Mouse (Mus musculus) gastrocnemius, postnatal 4 days (tissue): ENCODE data around the gene Sorbs2. TPM values are rescaled to one million over a fixed set of nuclear protein-coding genes. Genes with fewer than 3 reads are reported as not detected.

Experiments used
- DNase-seq, 2 experiments: peaks; one replicate each; pipeline ENCODE4 v3.0.0; 2021 to 2022; ENCODE audit warnings: low spot score in 2 of 2, mixed read lengths in 2 of 2
- long read RNA-seq, 2 experiments: library from polyadenylated mRNA; stranded (forward); transcript quantifications; one replicate each; pipeline ENCODE4 v2.0.0; 2021
- total RNA-seq, 2 experiments: library from RNA; stranded (reverse); gene quantifications; 2 replicates each; pipeline ENCODE4 v1.2.3; 2021

Sorbs2 gene
- 10 to 100 TPM; 40.0 to 48.1 TPM for total RNA-seq
- long read RNA-seq, experiment 1, partial matches to known transcripts: 0 of 8 reads
- long read RNA-seq, experiment 1, other reads (novel, unspliced or antisense): 8 of 8 reads
- long read RNA-seq, experiment 2, partial matches to known transcripts: 1 of 17 reads
- long read RNA-seq, experiment 2, other reads (novel, unspliced or antisense): 16 of 17 reads

GRCm38 (mm10) chr8:45507634-45508321 lies at the start of gene Sorbs2:
TSS of gene Sorbs2 (plus strand) at chr8:45507788.
- no peak for DNase-seq

DNA sequence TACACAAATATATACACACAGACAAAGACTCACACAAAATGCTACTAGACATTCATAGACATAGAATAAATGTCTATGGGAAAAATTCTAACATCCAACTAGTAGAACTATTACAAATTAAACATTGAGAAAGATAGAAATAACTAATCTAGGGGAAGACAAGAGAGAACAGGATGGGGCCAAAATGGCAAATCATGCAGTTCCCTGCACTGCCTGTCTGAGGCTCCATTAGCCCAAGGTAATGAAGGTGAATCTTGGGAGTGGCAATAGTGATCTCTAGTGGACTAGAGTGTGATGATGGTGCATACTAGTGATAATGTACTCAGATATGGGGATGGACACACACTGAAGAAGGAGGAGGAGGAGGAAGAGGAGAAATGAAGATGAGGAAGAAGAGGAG lies 49.7 kb upstream of the Sorbs2 start:
- DNase-seq: no peak

- DNase-seq: no peak
These were observed 38.6 kb upstream of the Sorbs2 start for GRCm38 (mm10) chr8:45469006-45469405.

DNA sequence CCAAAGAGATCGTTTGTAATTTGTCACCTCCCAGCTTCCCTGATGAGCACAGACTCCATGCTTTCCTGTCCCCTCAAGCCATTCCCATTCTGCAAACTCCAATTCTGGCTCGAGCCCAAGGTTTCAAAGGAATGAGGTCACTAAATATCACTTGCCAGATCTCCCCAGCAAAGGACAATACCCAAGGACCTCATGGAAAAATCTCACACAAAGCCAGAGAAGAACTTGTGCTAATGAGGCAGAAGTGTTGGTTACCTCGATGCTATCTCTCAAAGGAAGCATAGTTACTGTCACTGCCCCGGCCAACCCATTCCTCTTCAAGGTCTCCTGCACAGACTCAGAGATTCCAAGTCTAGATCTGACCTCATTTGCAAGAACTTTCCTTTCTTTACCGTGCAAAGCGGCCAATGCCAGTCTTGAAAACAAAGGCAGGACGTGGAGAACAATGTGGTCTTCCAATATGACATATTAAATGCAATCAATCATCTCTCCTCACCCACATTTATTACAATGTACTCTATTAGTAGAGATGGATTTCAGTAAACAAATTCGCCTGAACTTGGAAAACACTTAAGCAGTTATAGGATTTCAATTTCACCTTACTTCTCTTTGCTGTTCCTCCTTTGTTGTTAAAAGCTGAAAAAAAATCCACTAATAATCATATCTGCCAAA lies 37.9 kb upstream of the Sorbs2 start:
- DNase-seq: no peak

- no peak for DNase-seq
These were observed 26.7 kb upstream of the Sorbs2 start for GRCm38 (mm10) chr8:45480886-45481285.

- DNase-seq: no peak
These were observed 21.3 kb upstream of the Sorbs2 start for GRCm38 (mm10) chr8:45486281-45486680.

GRCm38 (mm10) chr8:45503971-45504370 lies 3.6 kb upstream of the Sorbs2 start:
- no peak for DNase-seq

DNA sequence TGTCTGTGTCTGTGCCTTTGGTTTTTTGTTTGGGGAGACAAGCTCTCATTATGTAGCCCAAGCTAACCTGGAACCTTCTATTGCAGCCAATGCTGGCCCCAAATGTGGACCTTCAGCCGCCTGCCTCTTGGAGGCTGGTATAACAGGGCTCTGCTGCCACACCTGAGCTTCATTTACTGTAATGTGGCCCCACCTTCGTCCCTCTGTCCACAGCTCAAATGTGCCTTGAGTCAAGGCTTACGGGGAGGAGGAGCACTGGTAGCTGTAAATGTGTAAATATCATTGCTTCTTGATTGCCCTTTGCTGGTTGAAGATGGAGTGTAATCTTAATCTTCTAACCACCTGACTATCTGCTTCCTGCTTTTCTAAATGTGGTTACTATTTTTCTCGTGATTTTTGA lies 1.2 kb upstream of the Sorbs2 start:
- no peak for DNase-seq

- DNase-seq: no peak
These were observed 333 bp upstream of the Sorbs2 start for GRCm38 (mm10) chr8:45507277-45507633.

DNA sequence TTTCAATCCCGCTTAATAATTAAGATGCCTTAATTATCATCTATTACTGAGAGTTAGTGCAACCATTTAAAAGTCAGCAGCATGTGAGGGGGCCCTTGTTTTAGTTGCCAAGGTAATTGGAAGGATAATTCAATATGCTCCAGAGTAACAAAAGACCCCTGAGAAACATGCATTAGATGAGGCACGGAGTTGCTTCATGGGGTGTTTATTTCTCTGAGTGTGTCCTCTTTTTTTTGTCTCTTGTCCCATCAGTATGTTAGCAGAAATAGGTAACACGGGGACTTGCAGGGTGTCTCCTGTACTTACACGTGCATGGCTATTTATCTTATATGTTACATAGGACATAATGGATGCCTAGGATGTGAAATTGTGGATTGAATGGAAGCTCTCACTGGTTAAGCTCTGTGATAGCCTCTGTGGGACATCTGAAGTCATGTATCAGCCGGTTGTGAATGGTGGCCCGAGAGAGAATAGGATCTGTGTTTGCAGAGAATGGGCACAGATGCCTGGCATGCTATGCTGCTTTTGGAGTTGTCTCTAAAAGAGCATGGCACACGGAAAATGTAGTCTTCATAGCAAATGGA lies 1.0 kb downstream of the Sorbs2 start:
- DNase-seq: no peak

GRCm38 (mm10) chr8:45512369-45512768 lies 4.8 kb downstream of the Sorbs2 start:
- no peak for DNase-seq

DNA sequence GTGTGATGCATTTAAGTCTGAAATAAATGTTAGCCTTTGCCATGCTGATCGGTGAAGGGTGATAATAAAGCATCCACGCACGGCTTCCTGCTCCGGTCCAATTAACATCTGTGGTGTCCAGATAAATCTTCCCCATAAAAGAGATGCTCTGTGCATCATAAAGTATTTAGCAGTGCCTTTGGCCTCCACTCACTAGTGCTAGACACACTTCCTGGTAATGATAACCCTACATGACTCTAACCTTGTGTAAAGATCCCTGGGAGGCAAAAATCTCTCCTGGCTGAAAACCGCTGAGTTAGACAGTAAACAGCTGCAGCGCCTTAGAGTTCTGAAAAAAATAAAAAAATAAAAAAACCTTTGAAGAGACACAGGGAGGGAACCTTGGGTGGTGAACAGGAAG lies 14.0 kb downstream of the Sorbs2 start:
- no peak for DNase-seq

DNA sequence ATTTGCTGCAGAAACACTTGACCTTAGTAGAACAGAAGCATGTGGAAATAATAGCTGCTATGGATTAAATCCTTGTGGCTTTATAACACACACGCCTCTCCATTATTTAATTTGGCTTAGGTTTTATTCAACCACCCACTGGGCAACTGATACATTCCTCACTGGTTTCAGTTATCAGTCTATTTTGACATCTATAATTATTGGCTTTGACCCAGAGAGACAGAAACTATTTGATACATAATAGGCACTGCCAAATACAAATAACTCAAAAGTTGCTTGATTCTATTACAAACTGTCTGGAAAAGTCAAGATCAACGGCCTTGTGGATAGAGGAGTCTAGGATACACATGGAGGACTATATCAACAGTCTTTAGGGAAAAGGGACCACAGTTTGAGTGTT lies 20.1 kb downstream of the Sorbs2 start:
- DNase-seq: no peak

DNA sequence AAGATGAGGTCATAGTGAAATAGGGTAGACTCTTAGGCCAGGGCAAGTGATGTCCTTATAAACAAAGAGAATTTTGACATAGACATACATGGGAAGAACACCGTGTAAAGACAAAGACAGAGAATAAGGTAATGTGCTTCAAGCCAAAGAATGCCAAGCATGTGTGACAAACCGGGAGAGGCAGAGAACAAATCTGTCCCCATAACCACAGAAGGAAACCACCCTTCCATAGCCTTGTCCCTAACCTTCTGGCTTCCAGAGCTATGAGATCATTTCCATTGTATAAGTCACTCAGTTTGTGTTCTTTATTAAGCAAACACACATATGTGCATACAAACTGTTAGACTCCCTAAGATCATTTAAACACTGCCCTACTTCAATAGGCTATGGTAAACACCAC lies 21.3 kb downstream of the Sorbs2 start:
- DNase-seq: no peak

GRCm38 (mm10) chr8:45536578-45536977 lies 29.0 kb downstream of the Sorbs2 start:
- DNase-seq: no peak

- no peak for DNase-seq
These were observed 32.9 kb downstream of the Sorbs2 start for GRCm38 (mm10) chr8:45540513-45540912.

DNA sequence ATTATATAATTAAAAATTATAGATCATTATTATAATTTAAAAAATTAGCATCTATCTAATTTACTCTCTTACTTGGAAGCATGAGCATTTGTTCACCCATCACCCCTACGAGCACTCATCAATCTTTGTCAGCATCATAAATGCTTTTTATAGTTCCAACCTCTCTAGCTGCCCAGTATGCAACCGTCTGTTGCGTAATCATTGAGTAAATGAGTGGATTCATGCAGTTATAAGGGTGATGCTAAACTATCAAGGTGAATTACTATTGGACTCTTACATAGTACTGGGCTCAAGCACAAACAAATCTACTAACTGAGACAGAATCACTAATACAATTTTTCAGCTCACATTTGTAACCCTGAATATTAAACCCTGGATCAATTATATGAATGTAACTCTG lies 44.6 kb downstream of the Sorbs2 start:
- DNase-seq: no peak

- DNase-seq: no peak
These were observed 47.0 kb downstream of the Sorbs2 start for GRCm38 (mm10) chr8:45554627-45555026.

- DNase-seq: no peak
These were observed 50.3 kb downstream of the Sorbs2 start for GRCm38 (mm10) chr8:45557936-45558335.

GRCm38 (mm10) chr8:45558426-45558825 lies 50.8 kb downstream of the Sorbs2 start:
- no peak for DNase-seq

DNA sequence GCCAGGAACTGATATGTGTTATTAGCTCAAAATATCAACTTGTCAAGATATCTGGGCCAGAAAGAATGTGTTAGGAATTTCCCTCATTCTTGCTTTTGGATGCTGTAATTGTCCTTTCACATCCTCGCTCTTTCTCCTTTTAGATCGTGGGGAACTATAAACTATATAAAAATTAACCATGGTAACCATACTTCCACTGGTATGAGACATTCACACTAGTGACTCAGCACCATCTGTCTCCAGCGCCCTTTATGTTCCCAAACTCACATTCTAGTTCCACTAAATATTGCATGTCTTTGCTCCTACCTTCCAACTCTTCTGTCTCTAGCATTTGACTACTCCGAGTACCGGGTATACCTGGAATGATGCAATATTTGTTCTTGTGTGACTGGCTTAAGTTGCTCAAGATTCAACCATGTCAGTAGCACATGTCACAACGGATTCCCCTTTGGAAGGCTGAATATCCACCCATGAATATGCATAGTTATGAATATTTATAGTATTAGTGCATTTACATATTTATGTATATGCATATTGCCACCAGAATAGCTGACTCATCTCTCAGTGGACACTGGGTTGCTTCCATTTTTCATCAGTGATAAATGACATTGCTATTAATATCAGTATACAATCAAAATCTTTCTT lies 51.7 kb downstream of the Sorbs2 start:
- no peak for DNase-seq

DNA sequence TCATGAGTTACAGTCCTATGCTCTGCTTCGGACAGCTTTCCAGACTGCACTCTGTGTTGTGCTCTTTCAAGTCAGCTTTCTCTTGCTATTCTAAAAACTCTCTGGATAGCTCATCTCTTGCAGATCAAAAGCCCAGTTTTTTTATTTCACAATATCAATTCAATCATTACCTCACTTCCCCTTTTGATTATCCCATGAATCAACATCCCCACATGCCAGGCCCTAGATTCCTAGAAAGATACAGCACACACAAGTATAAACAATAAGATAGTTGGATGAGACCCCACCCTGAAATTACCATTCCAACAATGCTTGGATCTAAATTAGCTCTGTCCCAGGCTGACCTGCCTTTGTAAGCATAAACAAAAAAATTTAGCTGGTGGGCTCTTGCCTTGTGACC lies 57.6 kb downstream of the Sorbs2 start:
- DNase-seq: no peak
